Mouse (Mus musculus) liver, embryonic 14.5 days (tissue): ENCODE data around the gene Osbpl6.

ENCODE experiments used
- CTCF ChIP-seq: IDR thresholded peaks from 2 replicates; pipeline ENCODE4 v1.5.1; 2016; ENCODE audit warnings: antibody characterized with exemption, low read depth, control low read depth
- EP300 ChIP-seq: IDR thresholded peaks from 2 replicates; pipeline ENCODE4 v1.6.1; 2016; ENCODE audit warnings: antibody characterized with exemption, low read depth

- TF ChIP-seq EP300 (no peak), CTCF (no peak)
Measured at GRCm38 (mm10) chr2:76374544-76375206, 31.6 kb upstream of the Osbpl6 start.
